Mouse (Mus musculus): ENCODE results near the gene Cep41. TPM values are rescaled to one million over a fixed set of nuclear protein-coding genes. Genes with fewer than 3 reads are reported as not detected.

Cep41 gene
- total RNA-seq, 2 experiments from 2014 or later, result 12.0 to 22.2 TPM

GRCm38 (mm10) chr6:30605672-30606071, 87.9 kb downstream of the Cep41 start:
- ATAC-seq (replicated peaks; ENCODE audit: low FRiP score, low TSS enrichment, poor library complexity, severe bottlenecking), result no peak

- ATAC-seq (replicated peaks; ENCODE audit: low FRiP score, low TSS enrichment, poor library complexity, severe bottlenecking), result no peak
These were observed 88.4 kb downstream of the Cep41 start for GRCm38 (mm10) chr6:30605111-30605510.

- ATAC-seq (replicated peaks; ENCODE audit: low FRiP score, low TSS enrichment, poor library complexity, severe bottlenecking), result no peak
These were observed 89.1 kb downstream of the Cep41 start for GRCm38 (mm10) chr6:30604342-30604867.

Other genes with a start within 250 kb of the Cep41 start
- gene Tmem209, start 184.0 kb downstream of the Cep41 start, total RNA-seq (2014; fragmentation: Nextera tagmentation), result 51.7 and 62.6 TPM in 2 replicates
- gene Tmem209, start 184.0 kb downstream of the Cep41 start, total RNA-seq (2017), result 35.8 and 46.2 TPM in 2 replicates
- not detected in 2 replicates for gene Ssmem1, start 183.9 kb downstream of the Cep41 start, total RNA-seq (2014; fragmentation: Nextera tagmentation)
- gene Ssmem1, start 183.9 kb downstream of the Cep41 start, total RNA-seq (2017), result not detected in 2 replicates
- not detected in 2 replicates for gene Cpa2, start 152.2 kb downstream of the Cep41 start, total RNA-seq (2014; fragmentation: Nextera tagmentation)
- not detected in 2 replicates for gene Cpa2, start 152.2 kb downstream of the Cep41 start, total RNA-seq (2017)
- not detected in 2 replicates for gene Cpa4, start 125.4 kb downstream of the Cep41 start, total RNA-seq (2014; fragmentation: Nextera tagmentation)
- gene Cpa4, start 125.4 kb downstream of the Cep41 start, total RNA-seq (2017), result not detected in 2 replicates
- not detected in 2 replicates for gene Cpa5, start 82.7 kb downstream of the Cep41 start, total RNA-seq (2014; fragmentation: Nextera tagmentation)
- gene Cpa5, start 82.7 kb downstream of the Cep41 start, total RNA-seq (2017), result not detected in 2 replicates
- gene Cpa1, start 54.5 kb downstream of the Cep41 start, total RNA-seq (2014; fragmentation: Nextera tagmentation), result not detected in 2 replicates
- gene Cpa1, start 54.5 kb downstream of the Cep41 start, total RNA-seq (2017), result not detected in 2 replicates
- not detected in 2 replicates for gene Mest, start 29.8 kb upstream of the Cep41 start, total RNA-seq (2014; fragmentation: Nextera tagmentation)
- 0.94 TPM in 1 of 2 replicates, not detected in the other for gene Mest, start 29.8 kb upstream of the Cep41 start, total RNA-seq (2017)
- gene Copg2, start 203.0 kb upstream of the Cep41 start, total RNA-seq (2014; fragmentation: Nextera tagmentation), result 19.8 and 30.3 TPM in 2 replicates
- 35.9 and 38.2 TPM in 2 replicates for gene Copg2, start 203.0 kb upstream of the Cep41 start, total RNA-seq (2017)
- gene Tsga13, start 221.8 kb upstream of the Cep41 start, total RNA-seq (2014; fragmentation: Nextera tagmentation), result not detected in 2 replicates
- not detected in 2 replicates for gene Tsga13, start 221.8 kb upstream of the Cep41 start, total RNA-seq (2017)